Mouse (Mus musculus) stomach, postnatal 0 days (tissue): ENCODE data around the gene Efcab10.

Source experiments
- CTCF ChIP-seq: IDR thresholded peaks from 2 replicates; pipeline ENCODE4 v1.5.1; 2016; ENCODE audit warnings: antibody characterized with exemption, low read depth, mild to moderate bottlenecking, moderate library complexity
- EP300 ChIP-seq: optimal IDR thresholded peaks from 2 replicates; pipeline ENCODE3; 2016; ENCODE audit warnings: antibody characterized with exemption

GRCm38 (mm10) chr12:33404996-33405395 lies 10.3 kb downstream of the Efcab10 start:
- TF ChIP-seq EP300 (no peak), CTCF (no peak)
